Mouse (Mus musculus): ENCODE results near the gene Ppp2r3a. TPM values are rescaled to one million over a fixed set of nuclear protein-coding genes. Genes with fewer than 3 reads are reported as not detected.

The Ppp2r3a gene
- polyA plus RNA-seq, 1 experiment from 2014 or later: 15.7 TPM

- no peak for ATAC-seq (ENCODE audit: insufficient read depth, low FRiP score)
- WGBS: 96% methylated on average over 3 of the region's 3 CpGs
- H3K36me3 ChIP-seq (ENCODE audit: control insufficient read depth, insufficient read depth, low read length): no peaks in the 10 kb centered on the region
- H3K27me3 ChIP-seq (ENCODE audit: control insufficient read depth, insufficient read depth, low read length): no peaks in the 10 kb centered on the region
- H3K27ac ChIP-seq (ENCODE audit: low read length): no peak overlapping the region
- no peak overlapping the region for H3K9ac ChIP-seq (ENCODE audit: low read length)
- H3K9me3 ChIP-seq (replicated peaks; ENCODE audit: control insufficient read depth, low read length): no peaks in the 10 kb centered on the region
- no peaks in the 10 kb centered on the region for H3K4me1 ChIP-seq (ENCODE audit: control insufficient read depth, insufficient read depth, low read length)
- H3K4me3 ChIP-seq (replicated peaks; ENCODE audit: low read length): no peak overlapping the region
- H3K4me2 ChIP-seq (ENCODE audit: low read depth, low read length): no peak overlapping the region
Observed at GRCm38 (mm10) chr9:101069781-101070180, 181.8 kb downstream of the Ppp2r3a start.

GRCm38 (mm10) chr9:101065076-101065602 lies 186.5 kb downstream of the Ppp2r3a start:
- H3K27ac ChIP-seq (ENCODE audit: low read length): no peak overlapping the region
- no peak for ATAC-seq (ENCODE audit: insufficient read depth, low FRiP score)
- H3K36me3 ChIP-seq (ENCODE audit: control insufficient read depth, insufficient read depth, low read length): no peaks in the 10 kb centered on the region
- H3K27me3 ChIP-seq (ENCODE audit: control insufficient read depth, insufficient read depth, low read length): no peaks in the 10 kb centered on the region
- H3K4me2 ChIP-seq (ENCODE audit: low read depth, low read length): no peak overlapping the region
- no peaks in the 10 kb centered on the region for H3K9me3 ChIP-seq (replicated peaks; ENCODE audit: control insufficient read depth, low read length)
- 76% methylated on average over 3 of the region's 3 CpGs for WGBS
- H3K9ac ChIP-seq (ENCODE audit: low read length): no peak overlapping the region
- no peak overlapping the region for H3K4me3 ChIP-seq (replicated peaks; ENCODE audit: low read length)
- no peaks in the 10 kb centered on the region for H3K4me1 ChIP-seq (ENCODE audit: control insufficient read depth, insufficient read depth, low read length)

- ATAC-seq (ENCODE audit: insufficient read depth, low FRiP score): no peak
- Histone ChIP-seq H3K36me3 (ENCODE audit: control insufficient read depth, insufficient read depth, low read length) (no peaks in the 10 kb centered on the region), H3K4me1 (ENCODE audit: control insufficient read depth, insufficient read depth, low read length) (no peaks in the 10 kb centered on the region), H3K9me3 (replicated peaks; ENCODE audit: control insufficient read depth, low read length) (no peaks in the 10 kb centered on the region), H3K9ac (ENCODE audit: low read length) (no peak overlapping the region), H3K4me2 (ENCODE audit: low read depth, low read length) (no peak overlapping the region), H3K27me3 (ENCODE audit: control insufficient read depth, insufficient read depth, low read length) (no peaks in the 10 kb centered on the region), H3K27ac (ENCODE audit: low read length) (no peak overlapping the region), H3K4me3 (replicated peaks; ENCODE audit: low read length) (no peak overlapping the region)
- WGBS: 53% methylated on average over 6 of the region's 6 CpGs
Observed at GRCm38 (mm10) chr9:101062253-101062780, 189.3 kb downstream of the Ppp2r3a start.

- Histone ChIP-seq H3K27me3 (ENCODE audit: control insufficient read depth, insufficient read depth, low read length) (no peaks in the 10 kb centered on the region), H3K4me2 (ENCODE audit: low read depth, low read length) (no peak overlapping the region), H3K4me3 (replicated peaks; ENCODE audit: low read length) (no peak overlapping the region), H3K9me3 (replicated peaks; ENCODE audit: control insufficient read depth, low read length) (no peaks in the 10 kb centered on the region), H3K9ac (ENCODE audit: low read length) (no peak overlapping the region), H3K4me1 (ENCODE audit: control insufficient read depth, insufficient read depth, low read length) (no peaks in the 10 kb centered on the region), H3K36me3 (ENCODE audit: control insufficient read depth, insufficient read depth, low read length) (no peaks in the 10 kb centered on the region), H3K27ac (ENCODE audit: low read length) (no peak overlapping the region)
- no peak for ATAC-seq (ENCODE audit: insufficient read depth, low FRiP score)
- 57% methylated on average over 11 of the region's 11 CpGs for WGBS
Observed at GRCm38 (mm10) chr9:101061035-101061434, 190.6 kb downstream of the Ppp2r3a start.

- Histone ChIP-seq H3K4me2 (ENCODE audit: low read depth, low read length) (no peak overlapping the region), H3K27ac (ENCODE audit: low read length) (no peak overlapping the region)
- no peak for ATAC-seq (ENCODE audit: insufficient read depth, low FRiP score)
Observed at GRCm38 (mm10) chr9:101057156-101057555, 194.4 kb downstream of the Ppp2r3a start.

More at GRCm38 (mm10) chr9:101057156-101057555, 194.4 kb downstream of the Ppp2r3a start:
- Histone ChIP-seq H3K36me3 (ENCODE audit: control insufficient read depth, insufficient read depth, low read length) (no peaks in the 10 kb centered on the region), H3K27me3 (ENCODE audit: control insufficient read depth, insufficient read depth, low read length) (no peaks in the 10 kb centered on the region), H3K9me3 (replicated peaks; ENCODE audit: control insufficient read depth, low read length) (no peaks in the 10 kb centered on the region), H3K4me1 (ENCODE audit: control insufficient read depth, insufficient read depth, low read length) (no peaks in the 10 kb centered on the region), H3K4me3 (replicated peaks; ENCODE audit: low read length) (no peak overlapping the region), H3K9ac (ENCODE audit: low read length) (no peak overlapping the region)
- 91% methylated on average over 4 of the region's 4 CpGs for WGBS

Other genes starting within 250 kb of the Ppp2r3a start
- gene Pccb, start 216.9 kb downstream of the Ppp2r3a start, polyA plus RNA-seq (2015; fragmentation: Nextera tagmentation; extraction: Ambion mirVana): 27.7 and 29.1 TPM in 2 replicates
- gene Msl2, start 177.7 kb downstream of the Ppp2r3a start, polyA plus RNA-seq (2015; fragmentation: Nextera tagmentation; extraction: Ambion mirVana): 2.9 and 3.2 TPM in 2 replicates

All from stomach, embryonic 16.5 days (tissue).